Mouse (Mus musculus): ENCODE data around the gene Gemin6.

- no peak for TF ChIP-seq CTCF (IDR thresholded peaks at IDR 0.05; ENCODE audit: low read depth, low read length)
- TF ChIP-seq POLR2A (IDR thresholded peaks at IDR 0.05; ENCODE audit: borderline replicate concordance, low read depth, low read length), result no peak
These were observed 42.8 kb downstream of the Gemin6 start for GRCm38 (mm10) chr17:80267065-80267464.

Data from bone marrow macrophage, adult 2 months (primary cell).